In the genomic region with DNA sequence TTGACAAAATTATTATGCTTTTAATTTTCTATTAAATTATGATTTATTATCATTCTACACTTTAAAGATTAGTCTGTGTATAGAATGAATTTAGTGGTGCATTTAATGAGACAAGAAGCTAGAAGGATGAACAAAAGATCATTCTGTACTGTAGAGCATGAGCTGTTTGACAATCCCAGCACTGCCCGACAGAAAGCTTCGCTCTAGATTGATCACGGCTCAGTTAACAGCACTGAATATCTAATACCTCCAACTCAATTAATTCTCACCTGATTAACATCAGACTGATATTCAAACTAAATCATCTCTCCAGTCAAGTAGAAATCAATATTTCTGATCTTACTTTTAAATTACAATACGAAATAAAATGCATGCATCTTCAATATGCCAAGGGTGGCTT, we compare ENCODE assay signal across 21 mouse cellular contexts.
"Had no signal": no experiment of that assay in that cellular context is flagged by ENCODE, and none has a peak within 500 bp of the region (broad histone marks: within the 10 kb centered on the region; RNA-seq: fewer than 3 reads in every experiment).

No protein-coding gene starts in this region.

- H3K36me3 ChIP-seq: kidney, embryonic 15.5 days; liver, embryonic 13.5 days; midbrain, embryonic 15.5 days; neural tube, embryonic 13.5 days had no signal

- H3K4me3 ChIP-seq: left cerebral cortex, adult 2 months; midbrain, embryonic 15.5 days; myocyte had no signal

- H3K9ac ChIP-seq: kidney, embryonic 15.5 days; lung, embryonic 14.5 days; midbrain, embryonic 15.5 days; neural tube, embryonic 13.5 days had no signal

- H3K27me3 ChIP-seq: kidney, embryonic 15.5 days; liver, embryonic 13.5 days; midbrain, embryonic 15.5 days; neural tube, embryonic 13.5 days had no signal

- H3K4me2 ChIP-seq: midbrain, embryonic 15.5 days had no signal

- DNase-seq: kidney, adult 11 months; kidney, adult 8-10 months; kidney, postnatal 10 days; kidney, postnatal 36 days; layer of hippocampus, postnatal 36 days; liver, embryonic 13.5 days; lung, embryonic 14.5 days; right cerebral cortex, adult 18-20 months; right cerebral cortex, postnatal 14 days; right cerebral cortex, postnatal 4 days; thymus, adult 2 months; thymus, postnatal 14 days; thymus, postnatal 4 days had no signal

- H3K27ac ChIP-seq: kidney, embryonic 15.5 days; left cerebral cortex, adult 2 months; liver, embryonic 13.5 days; macrophage; midbrain, embryonic 15.5 days; neural tube, embryonic 13.5 days; stomach, postnatal 0 days had no signal

- ATAC-seq: lung, postnatal 0 days; midbrain, embryonic 15.5 days had no signal

- H3K9me3 ChIP-seq: kidney, embryonic 15.5 days; liver, embryonic 13.5 days; midbrain, embryonic 15.5 days; neural tube, embryonic 13.5 days had no signal
